Mouse (Mus musculus): Measurements from ENCODE around the gene Asb9.
A peak's percentile ranks its signal among the peaks of the same experiment; 100 is the strongest.

Asb9 gene

DNA sequence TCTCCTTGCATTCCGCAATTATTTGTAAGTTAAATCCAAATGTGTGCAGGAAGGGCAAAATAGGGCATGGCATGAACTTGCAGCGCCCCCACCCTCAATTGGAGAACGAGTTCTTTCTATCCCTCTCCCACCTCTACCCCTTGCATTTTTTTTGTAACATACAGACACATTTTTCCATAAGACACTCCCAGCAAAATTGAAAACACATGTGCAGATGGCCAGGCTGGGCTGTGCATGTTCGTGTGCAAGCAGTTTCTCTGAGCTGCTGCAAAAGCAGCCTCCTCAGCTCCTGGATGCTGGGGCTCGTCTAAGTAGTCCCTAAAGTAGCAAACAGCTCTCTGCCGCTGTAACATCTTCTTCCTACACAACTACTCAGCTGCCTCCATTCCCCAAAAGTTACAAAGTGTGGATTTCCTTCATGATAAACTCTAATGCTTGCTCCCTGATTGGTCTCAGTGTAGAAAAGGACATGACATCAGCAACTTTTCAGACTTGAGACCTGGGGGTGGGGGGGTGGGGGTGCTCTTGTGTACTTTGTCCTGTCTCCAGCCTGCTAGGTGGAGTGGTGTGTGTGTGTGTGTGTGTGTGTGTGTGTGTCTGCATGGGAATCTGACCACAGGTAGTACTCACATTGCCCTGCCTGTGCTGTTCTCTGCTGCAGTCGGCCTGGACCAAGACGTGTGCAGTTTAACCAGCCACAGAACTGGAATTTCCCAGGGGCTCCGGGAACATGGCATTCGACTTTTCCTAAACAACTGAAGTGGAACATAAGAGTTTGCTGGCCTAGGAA lies at the start of gene Asb9:
TSS of gene Asb9 (plus strand) at position 619 of the 790 bp plus-strand sequence.
- peak; percentile 16 for DNase-seq (ENCODE audit: low read depth, low spot score)

- no peak for DNase-seq (ENCODE audit: low read depth, low spot score)
Observed at GRCm38 (mm10) chrX:164459205-164459878, 46.8 kb upstream of the Asb9 start.

DNA sequence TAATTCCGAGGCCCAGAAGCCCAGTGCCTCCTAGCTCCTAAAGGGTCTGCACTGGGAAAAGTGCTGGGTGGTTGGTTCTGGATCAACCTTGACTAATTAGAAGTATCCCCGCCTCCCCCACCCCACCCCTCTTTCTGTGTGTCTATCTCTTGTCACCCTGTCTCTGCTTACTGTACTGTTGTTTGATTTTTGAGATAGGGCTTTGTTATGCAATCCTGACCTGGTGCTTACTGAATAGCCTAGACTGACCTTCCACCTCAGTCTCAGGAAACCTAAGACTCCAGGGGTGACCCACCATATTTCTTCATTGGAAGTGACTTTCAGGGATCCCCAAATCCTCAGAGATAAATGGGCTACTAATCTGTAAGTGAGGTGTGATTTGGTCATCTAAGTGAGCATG lies 3.9 kb upstream of the Asb9 start:
- no peak for DNase-seq (ENCODE audit: low read depth, low spot score)

- DNase-seq (ENCODE audit: low read depth, low spot score): no peak
Observed at GRCm38 (mm10) chrX:164507068-164507467, 941 bp downstream of the Asb9 start.

GRCm38 (mm10) chrX:164508728-164509127 lies 2.6 kb downstream of the Asb9 start:
- no peak for DNase-seq (ENCODE audit: low read depth, low spot score)

GRCm38 (mm10) chrX:164522138-164522537 lies 16.0 kb downstream of the Asb9 start:
- no peak for DNase-seq (ENCODE audit: low read depth, low spot score)

DNA sequence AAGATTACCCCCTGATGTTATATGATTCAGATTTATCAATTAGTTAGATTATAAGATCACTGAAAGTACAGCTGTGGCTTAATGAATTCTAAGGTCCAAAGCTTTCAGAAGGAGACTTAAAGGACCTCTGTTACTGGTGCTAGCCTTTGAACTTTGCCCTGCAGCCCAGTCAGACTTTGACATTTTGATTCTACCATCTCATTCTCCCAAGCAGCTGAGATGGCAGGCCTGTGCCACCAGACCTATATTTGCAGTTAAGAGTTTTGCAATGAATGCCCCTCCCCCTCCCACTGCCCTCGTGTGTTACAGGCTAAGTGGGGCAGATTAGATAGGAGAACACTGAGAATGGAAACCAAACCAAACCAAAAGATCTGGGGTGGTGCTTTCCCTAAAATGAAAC lies 20.4 kb downstream of the Asb9 start:
- no peak for DNase-seq (ENCODE audit: low read depth, low spot score)

DNA sequence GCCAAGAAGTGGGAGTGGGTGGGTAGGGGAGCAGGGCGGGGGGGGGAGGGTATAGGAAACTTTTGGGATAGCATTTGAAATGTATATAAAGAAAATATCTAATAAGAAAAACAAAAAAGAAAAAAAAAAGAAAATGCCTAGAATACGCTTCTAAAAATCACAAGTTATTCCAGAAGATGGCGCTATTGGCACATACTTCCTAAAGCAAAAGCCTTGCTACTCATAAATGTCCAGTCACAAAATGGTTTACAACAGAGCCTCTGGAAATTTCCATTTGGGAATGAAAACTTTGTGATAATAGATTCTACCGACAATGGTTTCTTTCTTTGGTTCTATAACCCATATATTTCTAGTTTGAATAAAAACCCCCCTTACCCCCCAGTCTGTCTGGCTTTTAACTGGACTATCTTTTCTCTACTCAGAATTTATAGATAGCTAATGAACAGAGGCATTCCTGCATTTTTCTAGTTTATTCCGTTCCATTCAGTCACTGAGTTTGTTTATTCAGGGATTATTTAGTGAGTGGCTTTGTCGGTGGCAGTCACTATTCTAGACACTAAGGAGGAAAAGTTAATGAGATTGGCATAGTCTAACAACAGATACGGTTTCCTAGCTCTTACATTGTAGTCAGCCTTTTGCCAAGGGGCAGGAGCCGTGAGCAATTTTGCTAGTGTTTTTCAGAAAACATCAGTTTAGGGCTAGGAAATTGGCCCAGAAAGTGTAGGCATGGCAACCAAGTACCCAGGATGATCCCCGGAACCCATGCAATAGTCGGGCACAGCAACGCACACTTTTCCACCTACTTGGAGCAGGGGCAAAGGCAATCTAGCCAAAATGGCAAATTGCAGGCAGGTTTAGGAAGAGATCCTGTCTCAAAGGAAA lies 35.5 kb downstream of the Asb9 start:
- DNase-seq (ENCODE audit: low read depth, low spot score): peak; percentile 61

GRCm38 (mm10) chrX:164570195-164570594 lies 64.1 kb downstream of the Asb9 start:
- DNase-seq (ENCODE audit: low read depth, low spot score): no peak

DNA sequence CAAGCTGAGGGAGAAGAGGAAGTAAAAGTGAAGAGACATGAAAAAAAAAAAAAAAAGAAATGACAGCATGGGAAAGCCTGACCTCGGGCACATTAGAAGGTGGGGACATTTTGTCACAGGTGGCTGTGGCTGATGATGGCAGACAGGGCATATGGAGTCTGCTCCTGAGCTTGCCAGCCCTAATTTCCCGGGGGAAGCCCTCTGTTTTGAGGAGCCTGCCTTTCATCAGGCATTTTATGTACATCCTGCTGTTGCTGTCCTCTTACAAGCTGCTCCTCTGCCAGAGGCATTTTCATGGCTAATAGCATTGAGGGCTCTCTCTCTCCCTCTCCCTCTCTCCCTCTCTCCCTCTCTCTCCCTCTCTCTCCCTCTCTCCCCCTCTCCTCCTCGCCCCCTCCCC lies 70.8 kb downstream of the Asb9 start:
- peak; percentile 4 for DNase-seq (ENCODE audit: low read depth, low spot score)
